Mouse (Mus musculus) cortical plate, adult 2 months (tissue): Measurements from ENCODE around the gene Hikeshi. TPM values are rescaled to one million over a fixed set of nuclear protein-coding genes. Genes with fewer than 3 reads are reported as not detected.
A peak's percentile ranks its signal among the peaks of the same experiment; 100 is the strongest.

Experiments used
- H3K27ac ChIP-seq: fragments of 200-500 bp; 2 replicates; pipeline ENCODE4 v1.5.1; 2012; ENCODE audit warnings: low read length, control low read depth, inconsistent platforms; ENCODE audit not compliant: insufficient read depth
- H3K4me1 ChIP-seq: fragments of 200-500 bp; 2 replicates; pipeline ENCODE4 v1.6.1; 2011; ENCODE audit warnings: low read length; ENCODE audit not compliant: control insufficient read depth, insufficient read depth
- H3K4me3 ChIP-seq: fragments of 200-500 bp; 2 replicates; pipeline ENCODE4 v1.5.1; 2011; ENCODE audit warnings: mild to moderate bottlenecking, low read length, control low read depth; ENCODE audit not compliant: insufficient read depth
- CTCF ChIP-seq: fragments of 200-500 bp; IDR thresholded peaks from 2 replicates; pipeline ENCODE4 v1.5.1; 2011; ENCODE audit warnings: mild to moderate bottlenecking, control low read depth, low read length; ENCODE audit not compliant: insufficient read depth; ENCODE audit errors: extremely low read depth
- POLR2A ChIP-seq: fragments of 200-500 bp; IDR thresholded peaks from 2 replicates; pipeline ENCODE4 v1.6.1; 2011; ENCODE audit warnings: mild to moderate bottlenecking, low read length, control low read depth; ENCODE audit not compliant: insufficient read depth; ENCODE audit errors: extremely low read depth
- polyA plus RNA-seq: library from polyadenylated mRNA; depleted of rRNA; stranded (reverse); fragments of >200 nt; gene quantifications from 2 replicates; pipeline ENCODE4 v1.2.3, GENCODE M21; 2012; rRNA removed

The Hikeshi gene
- polyA plus RNA-seq: 71.8 and 72.9 TPM in 2 replicates

- H3K27ac ChIP-seq: no peak within 1 kb of the TSS
- H3K4me3 ChIP-seq: peak within 1 kb of the TSS; percentile 85
- peaks cover 4% of the 10 kb centered on the region; the same call in 1 of the 2 replicates for H3K4me1 ChIP-seq
- TF ChIP-seq CTCF (no peak), POLR2A (no peak)
Observed at GRCm38 (mm10) chr7:89940571-89941463, at the start of gene Hikeshi. Gene Hikeshi (minus strand): TSS chr7:89941204.

- H3K27ac ChIP-seq: no peak overlapping the region
- H3K4me1 ChIP-seq: no peaks in the 10 kb centered on the region; the same call in 1 of the 2 replicates
- no peak for TF ChIP-seq POLR2A
- no peak for TF ChIP-seq CTCF
- no peak overlapping the region for H3K4me3 ChIP-seq
Observed at GRCm38 (mm10) chr7:89984421-89984820, 43.4 kb upstream of the Hikeshi start.

- Histone ChIP-seq H3K4me3 (no peak overlapping the region), H3K27ac (no peak overlapping the region), H3K4me1 (peaks cover 4% of the 10 kb centered on the region)
- no peak for TF ChIP-seq CTCF
Observed at GRCm38 (mm10) chr7:89983441-89983840, 42.4 kb upstream of the Hikeshi start.

GRCm38 (mm10) chr7:89981557-89981956 is 40.6 kb upstream of the Hikeshi start:
- no peak for TF ChIP-seq POLR2A
- no peak for TF ChIP-seq CTCF
- Histone ChIP-seq H3K4me3 (peak overlapping the region; percentile 60), H3K27ac (no peak overlapping the region), H3K4me1 (peaks cover 4% of the 10 kb centered on the region)

- TF ChIP-seq CTCF (no peak), POLR2A (peak; percentile 85)
- Histone ChIP-seq H3K4me1 (peaks cover 4% of the 10 kb centered on the region), H3K4me3 (peak within 1 kb of the TSS; percentile 60), H3K27ac (peak within 1 kb of the TSS; percentile 96)
Observed at GRCm38 (mm10) chr7:89980485-89981422, 39.8 kb upstream of the Hikeshi start, which contains the start of gene Eed. Gene Eed (minus strand): TSS chr7:89980983.

- Histone ChIP-seq H3K4me3 (peak overlapping the region; percentile 60), H3K27ac (no peak overlapping the region), H3K4me1 (peaks cover 4% of the 10 kb centered on the region)
- TF ChIP-seq POLR2A (no peak), CTCF (no peak)
Observed at GRCm38 (mm10) chr7:89980133-89980484, 39.1 kb upstream of the Hikeshi start.

- TF ChIP-seq CTCF (no peak), POLR2A (no peak)
- H3K4me3 ChIP-seq: peak overlapping the region; percentile 60
Observed at GRCm38 (mm10) chr7:89979432-89980130, 38.6 kb upstream of the Hikeshi start.

GRCm38 (mm10) chr7:89976796-89977195 is 35.8 kb upstream of the Hikeshi start:
- Histone ChIP-seq H3K4me3 (no peak overlapping the region), H3K4me1 (peaks cover 4% of the 10 kb centered on the region; the same call in 1 of the 2 replicates), H3K27ac (no peak overlapping the region)
- no peak for TF ChIP-seq POLR2A
- TF ChIP-seq CTCF: no peak

More at GRCm38 (mm10) chr7:89979432-89980130, 38.6 kb upstream of the Hikeshi start:
- no peak overlapping the region for H3K27ac ChIP-seq
- H3K4me1 ChIP-seq: peaks cover 4% of the 10 kb centered on the region

GRCm38 (mm10) chr7:89975571-89975970 is 34.6 kb upstream of the Hikeshi start:
- peaks cover 4% of the 10 kb centered on the region; the same call in 1 of the 2 replicates for H3K4me1 ChIP-seq
- no peak overlapping the region for H3K4me3 ChIP-seq
- no peak overlapping the region for H3K27ac ChIP-seq
- no peak for TF ChIP-seq CTCF
- TF ChIP-seq POLR2A: no peak
